In the genomic region with DNA sequence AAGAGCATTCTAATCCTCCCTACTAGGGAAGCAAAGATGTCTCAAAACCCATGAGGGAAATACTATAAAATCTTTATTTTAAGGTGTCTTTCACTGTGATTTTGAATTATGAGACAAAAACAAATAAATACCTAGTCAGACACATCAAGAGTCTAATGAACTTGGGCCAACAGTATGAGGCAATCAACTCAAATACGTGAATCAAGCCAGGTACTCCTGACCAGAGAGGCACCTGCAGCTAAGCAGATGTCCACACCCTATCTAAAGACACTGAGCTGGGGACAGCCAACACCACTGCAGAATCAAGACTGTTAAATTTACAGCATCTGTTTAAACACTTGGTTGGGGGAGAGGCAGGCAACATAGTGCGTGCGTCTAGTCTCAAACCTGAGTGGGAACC, we compare ENCODE assay signal across 17 mouse cellular contexts.
"Had no signal": no experiment of that assay in that cellular context is flagged by ENCODE, and none has a peak within 500 bp of the region (broad histone marks: within the 10 kb centered on the region; RNA-seq: fewer than 3 reads in every experiment).

No protein-coding gene starts in this region.

- H3K27ac ChIP-seq: liver, embryonic 13.5 days; liver, embryonic 15.5 days; macrophage; midbrain, embryonic 13.5 days; midbrain, embryonic 15.5 days; neural tube, embryonic 12.5 days; stomach, embryonic 15.5 days; stomach, postnatal 0 days had no signal

- H3K36me3 ChIP-seq: stomach, embryonic 15.5 days had no signal

- H3K9me3 ChIP-seq: liver, embryonic 13.5 days; liver, embryonic 15.5 days; megakaryocyte, embryonic 14.5 days; midbrain, embryonic 13.5 days; midbrain, embryonic 15.5 days; neural tube, embryonic 12.5 days; stomach, embryonic 15.5 days had no signal

- DNase-seq: liver; liver, embryonic 13.5 days; liver, postnatal 0 days; lung, embryonic 14.5 days; right cerebral cortex, postnatal 14 days; thymus, adult 2 months; thymus, postnatal 25 days; thymus, postnatal 4 days had no signal

- H3K27me3 ChIP-seq: liver, embryonic 13.5 days; liver, embryonic 15.5 days; megakaryocyte, embryonic 14.5 days; midbrain, embryonic 13.5 days; midbrain, embryonic 15.5 days; neural tube, embryonic 12.5 days; stomach, embryonic 15.5 days had no signal

- H3K4me2 ChIP-seq: liver, embryonic 13.5 days; liver, embryonic 15.5 days; lung, embryonic 14.5 days; midbrain, embryonic 11.5 days; midbrain, embryonic 13.5 days; midbrain, embryonic 15.5 days; neural tube, embryonic 12.5 days; stomach, embryonic 15.5 days had no signal

- H3K4me3 ChIP-seq: liver, embryonic 13.5 days; liver, embryonic 15.5 days; megakaryocyte, embryonic 14.5 days; midbrain, embryonic 13.5 days; midbrain, embryonic 15.5 days; neural tube, embryonic 12.5 days; stomach, embryonic 15.5 days had no signal

- ATAC-seq: liver, postnatal 0 days; midbrain, embryonic 13.5 days; midbrain, embryonic 15.5 days had no signal

- H3K4me1 ChIP-seq: liver, embryonic 13.5 days; liver, embryonic 15.5 days had no signal

- H3K9ac ChIP-seq: liver, embryonic 13.5 days; liver, embryonic 15.5 days; liver, postnatal 0 days; lung, embryonic 14.5 days; midbrain, embryonic 13.5 days; midbrain, embryonic 15.5 days; neural tube, embryonic 12.5 days; stomach, embryonic 15.5 days had no signal
